In the genomic region with DNA sequence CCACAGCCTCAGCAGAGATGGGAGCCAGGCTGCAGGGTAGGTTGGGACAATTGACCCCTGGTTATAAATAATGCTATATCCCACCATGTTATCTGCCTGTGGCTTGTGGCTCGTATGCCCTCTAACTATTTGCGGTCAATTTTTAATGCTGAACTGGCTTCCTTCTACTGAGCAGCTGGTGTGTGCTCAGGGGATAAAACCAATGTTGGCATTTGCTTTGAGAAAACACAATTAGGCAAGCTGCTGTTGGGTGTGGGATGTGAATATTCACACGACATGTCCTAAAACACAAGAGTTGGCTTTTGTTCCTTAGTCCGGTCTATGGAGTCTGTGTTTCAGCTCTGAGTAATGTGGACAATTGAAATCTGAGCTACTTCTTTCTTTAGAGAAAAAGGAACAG, we compare ENCODE assay signal across 12 mouse cellular contexts.
DNase-seq lines count a peak whose midpoint lies in the region; ATAC-seq and TF ChIP-seq lines count a peak whose summit lies in the region.
"Had no signal": no experiment of that assay in that cellular context is flagged by ENCODE, and none has a peak within 500 bp of the region (broad histone marks: within the 10 kb centered on the region; RNA-seq: fewer than 3 reads in every experiment).

No protein-coding gene starts in this region.

- no peak overlapping the region for H3K9ac ChIP-seq in kidney, postnatal 0 days (ENCODE audit: low read depth, low read length)
- H3K9ac ChIP-seq in neural tube, embryonic 15.5 days (replicated peaks) = no peak overlapping the region
- H3K9ac ChIP-seq: heart, embryonic 15.5 days had no signal

- H3K27ac ChIP-seq in kidney, postnatal 0 days = no peak overlapping the region
- H3K27ac ChIP-seq in forebrain, embryonic 10.5 days = peak overlapping the region; percentile 81
- peak overlapping the region; percentile 83 for H3K27ac ChIP-seq in neural tube, embryonic 15.5 days (replicated peaks)
- H3K27ac ChIP-seq: heart, embryonic 15.5 days had no signal

- H3K4me1 ChIP-seq in kidney, postnatal 0 days (replicated peaks; ENCODE audit: insufficient read depth, low read length) = 0 out of 2 replicates have a peak, but pooled peaks cover 7% of the 10 kb centered on the region
- peaks cover 42% of the 10 kb centered on the region for H3K4me1 ChIP-seq in forebrain, embryonic 10.5 days
- peaks cover 42% of the 10 kb centered on the region for H3K4me1 ChIP-seq in neural tube, embryonic 15.5 days
- H3K4me1 ChIP-seq: heart, embryonic 15.5 days had no signal

- intact Hi-C loops in heart, postnatal 14 days (cut with DNase I) = no loop called here
- intact Hi-C loops in left cerebral cortex, postnatal 10 days (cut with DNase I) = no loop called here

- no peak overlapping the region for H3K4me3 ChIP-seq in kidney, postnatal 0 days (replicated peaks; ENCODE audit: low read depth, low read length)
- peak overlapping the region; percentile 30; the same call in 1 of the 2 replicates for H3K4me3 ChIP-seq in forebrain, embryonic 10.5 days
- no peak overlapping the region for H3K4me3 ChIP-seq in neural tube, embryonic 15.5 days (replicated peaks)
- H3K4me3 ChIP-seq: heart, embryonic 15.5 days had no signal

- 57% methylated on average over 4 of the region's 4 CpGs for WGBS in kidney, postnatal 0 days
- 43% methylated on average over 4 of the region's 4 CpGs for WGBS in forebrain, embryonic 10.5 days
- WGBS in neural tube, embryonic 15.5 days = 20% methylated on average over 4 of the region's 4 CpGs

- H3K4me2 ChIP-seq in kidney, postnatal 0 days (ENCODE audit: low read length) = no peak overlapping the region
- H3K4me2 ChIP-seq in neural tube, embryonic 15.5 days = no peak overlapping the region

- TF ChIP-seq CTCF in kidney, postnatal 0 days (IDR thresholded peaks at IDR 0.05; ENCODE audit: low read depth) = no peak

- peak; percentile 28 for DNase-seq in kidney, postnatal 0 days (ENCODE audit: low spot score)
- no peak for DNase-seq in kidney, postnatal 4 days
- no peak for DNase-seq in forebrain, embryonic 10.5 days (ENCODE audit: extremely low spot score, low spot score)
- DNase-seq in layer of hippocampus, postnatal 36 days = peak; percentile 6 to 11
- DNase-seq in MN1 (ENCODE audit: low spot score) = no peak
- no peak for DNase-seq in heart, postnatal 14 days
- no peak for DNase-seq in left cerebral cortex, postnatal 10 days (ENCODE audit: extremely low spot score in 1 of 2, low spot score in 2 of 2)
- DNase-seq: kidney, postnatal 10 days; thymus, adult 18-20 months had no signal

- no peak for ATAC-seq in kidney, postnatal 0 days (replicated peaks; ENCODE audit: low FRiP score, low read depth)
- no peak for ATAC-seq in neural tube, embryonic 15.5 days (ENCODE audit: low FRiP score)

- H3K9me3 ChIP-seq in kidney, postnatal 0 days (replicated peaks; ENCODE audit: low read length) = no peaks in the 10 kb centered on the region
- no peaks in the 10 kb centered on the region for H3K9me3 ChIP-seq in forebrain, embryonic 10.5 days
- H3K9me3 ChIP-seq in neural tube, embryonic 15.5 days (replicated peaks) = no peaks in the 10 kb centered on the region
- H3K9me3 ChIP-seq: heart, embryonic 15.5 days had no signal

- H3K27me3 ChIP-seq in kidney, postnatal 0 days (ENCODE audit: insufficient read depth, low read length) = no peaks in the 10 kb centered on the region
- H3K27me3 ChIP-seq in forebrain, embryonic 10.5 days (ENCODE audit: poor library complexity, severe bottlenecking) = peaks cover 47% of the 10 kb centered on the region
- H3K27me3 ChIP-seq in neural tube, embryonic 15.5 days (replicated peaks) = no peaks in the 10 kb centered on the region
- H3K27me3 ChIP-seq: CH12.LX; heart, embryonic 15.5 days had no signal

- H3K36me3 ChIP-seq in kidney, postnatal 0 days (ENCODE audit: insufficient read depth, low read length) = no peaks in the 10 kb centered on the region
- H3K36me3 ChIP-seq in forebrain, embryonic 10.5 days (replicated peaks) = no peaks in the 10 kb centered on the region
- no peaks in the 10 kb centered on the region for H3K36me3 ChIP-seq in neural tube, embryonic 15.5 days
- H3K36me3 ChIP-seq: heart, embryonic 15.5 days had no signal

Comparison
In these comparisons a context has a peak if more than half of its experiments do, and no peak if none do; other contexts are left out.
1. DNase-seq: peak in kidney, postnatal 0 days (single experiment) and layer of hippocampus, postnatal 36 days (2 of 2); none in kidney, postnatal 4 days (0 of 2), forebrain, embryonic 10.5 days (single experiment), MN1 (single experiment), heart, postnatal 14 days (0 of 2) and left cerebral cortex, postnatal 10 days (0 of 2).